Mouse (Mus musculus) CH12.LX (cell line): ENCODE data around the gene Siae. TPM values are rescaled to one million over a fixed set of nuclear protein-coding genes. Genes with fewer than 3 reads are reported as not detected.

ENCODE experiments used
- DNase-seq: peaks from one replicate; pipeline ENCODE4 v3.0.0-alpha.2; 2013; ENCODE audit errors: extremely low read depth
- H3K27ac ChIP-seq: 2 replicates; pipeline ENCODE4 v1.5.1; 2012; ENCODE audit warnings: low read depth, mild to moderate bottlenecking, control low read depth, moderate library complexity; ENCODE audit not compliant: insufficient read depth
- H3K27me3 ChIP-seq: replicated peaks from 2 replicates; pipeline ENCODE3; 2012; ENCODE audit warnings: inconsistent platforms
- H3K36me3 ChIP-seq, 2 experiments: replicated peaks in 1 of 2; 2 replicates each; pipeline versions ENCODE3 to v1.6.1; 2012; ENCODE audit warnings: inconsistent platforms in 1 of 2, low read length in 1 of 2, mild to moderate bottlenecking in 1 of 2, mixed read lengths in 1 of 2, moderate library complexity in 1 of 2; ENCODE audit not compliant: control insufficient read depth in 1 of 2, insufficient read depth in 1 of 2
- H3K4me1 ChIP-seq, 2 experiments: 2 replicates each; pipeline ENCODE4 v1.6.1; 2012; ENCODE audit warnings: inconsistent platforms in 1 of 2, moderate library complexity in 1 of 2; ENCODE audit not compliant: insufficient read depth in 2 of 2, control insufficient read depth in 1 of 2
- H3K4me2 ChIP-seq: 2 replicates; pipeline ENCODE4 v1.6.1; 2012; ENCODE audit warnings: low read depth, mild to moderate bottlenecking, control low read depth; ENCODE audit not compliant: poor library complexity, insufficient read depth, severe bottlenecking
- H3K4me3 ChIP-seq, 3 experiments: fragments of 150-350 bp in 1 of 3; sonication (generic) in 1 of 3; replicated peaks in 1 of 3; 2 replicates each; pipeline versions ENCODE3 to v1.5.1; 2011 to 2012; ENCODE audit warnings: low read depth in 2 of 3, low read length in 2 of 3, mild to moderate bottlenecking in 2 of 3, moderate library complexity in 2 of 3, control low read depth in 1 of 3, improper control_type of control experiment in 1 of 3, inconsistent platforms in 1 of 3, mixed read lengths in 1 of 3; ENCODE audit not compliant: poor library complexity in 1 of 3
- H3K79me2 ChIP-seq: replicated peaks from 2 replicates; pipeline ENCODE4 v1.6.1; 2012; ENCODE audit warnings: mild to moderate bottlenecking, moderate library complexity; ENCODE audit not compliant: control insufficient read depth, poor library complexity, insufficient read depth, severe bottlenecking; ENCODE audit errors: extremely low read depth
- H3K9ac ChIP-seq: 2 replicates; pipeline ENCODE4 v1.6.1; 2012; ENCODE audit warnings: low read depth, mild to moderate bottlenecking, control low read depth, moderate library complexity; ENCODE audit not compliant: insufficient read depth
- H3K9me3 ChIP-seq: replicated peaks from 2 replicates; pipeline ENCODE3; 2012; ENCODE audit warnings: low read length, inconsistent platforms, mixed read lengths
- CHD2 ChIP-seq: IDR thresholded peaks from 2 replicates; pipeline ENCODE4 v1.6.1; 2011; ENCODE audit warnings: low read length, improper control_type of control experiment
- CTCF ChIP-seq, 2 experiments: IDR thresholded peaks in 1 of 2; conservative IDR thresholded peaks in 1 of 2; 2 replicates each; pipeline ENCODE4 v1.5.1; 2011 to 2012; ENCODE audit warnings: low read depth in 2 of 2, low read length in 2 of 2, improper control_type of control experiment in 1 of 2, inconsistent platforms in 1 of 2, mild to moderate bottlenecking in 1 of 2, moderate library complexity in 1 of 2
- E2F4 ChIP-seq: IDR thresholded peaks from 2 replicates; pipeline ENCODE4 v1.6.1; 2011; ENCODE audit warnings: low read depth, low read length, improper control_type of control experiment; ENCODE audit not compliant: insufficient replicate concordance
- ETS1 ChIP-seq: conservative IDR thresholded peaks from 2 replicates; pipeline ENCODE4 v1.6.1; 2012; ENCODE audit warnings: low read depth, mild to moderate bottlenecking, inconsistent platforms, low read length, improper control_type of control experiment, moderate library complexity
- JUN ChIP-seq: IDR thresholded peaks from 2 replicates; pipeline ENCODE4 v1.6.1; 2011; ENCODE audit warnings: low read depth, mild to moderate bottlenecking, low read length, improper control_type of control experiment, moderate library complexity; ENCODE audit not compliant: insufficient read depth
- MAFK ChIP-seq: IDR thresholded peaks from 2 replicates; pipeline ENCODE4 v1.6.1; 2011; ENCODE audit warnings: low read length, improper control_type of control experiment; ENCODE audit not compliant: insufficient replicate concordance
- MEF2A ChIP-seq: IDR thresholded peaks from 2 replicates; pipeline ENCODE4 v1.6.1; 2014; ENCODE audit warnings: low read depth, mild to moderate bottlenecking, inconsistent platforms, low read length, improper control_type of control experiment, borderline replicate concordance
- NRF1 ChIP-seq: IDR thresholded peaks from 2 replicates; pipeline ENCODE4 v1.6.1; 2014; ENCODE audit warnings: low read depth, mild to moderate bottlenecking, inconsistent platforms, low read length, improper control_type of control experiment, moderate library complexity
- POLR2AphosphoS2 ChIP-seq: IDR thresholded peaks from 2 replicates; pipeline ENCODE4 v1.6.1; 2011; ENCODE audit warnings: low read depth, low read length, improper control_type of control experiment
- RAD21 ChIP-seq: IDR thresholded peaks from 2 replicates; pipeline ENCODE4 v1.6.1; 2011; ENCODE audit warnings: low read depth, mild to moderate bottlenecking, low read length, improper control_type of control experiment, moderate library complexity
- RCOR1 ChIP-seq: conservative IDR thresholded peaks from 2 replicates; pipeline ENCODE4 v1.6.1; 2012; ENCODE audit warnings: low read depth, mild to moderate bottlenecking, inconsistent platforms, low read length, improper control_type of control experiment
- SMC3 ChIP-seq: IDR thresholded peaks from 2 replicates; pipeline ENCODE4 v1.6.1; 2011; ENCODE audit warnings: low read depth, low read length, improper control_type of control experiment
- TCF12 ChIP-seq: IDR thresholded peaks from 2 replicates; pipeline ENCODE4 v1.6.1; 2014; ENCODE audit warnings: low read depth, mild to moderate bottlenecking, inconsistent platforms, low read length, improper control_type of control experiment
- UBTF ChIP-seq: IDR thresholded peaks from 2 replicates; pipeline ENCODE4 v1.6.1; 2012; ENCODE audit warnings: low read depth, mild to moderate bottlenecking, inconsistent platforms, low read length, improper control_type of control experiment, moderate library complexity
- USF1 ChIP-seq: IDR thresholded peaks from 2 replicates; pipeline ENCODE4 v1.6.1; 2014; ENCODE audit warnings: low read depth, mild to moderate bottlenecking, inconsistent platforms, low read length, improper control_type of control experiment
- USF2 ChIP-seq: conservative IDR thresholded peaks from 2 replicates; pipeline ENCODE4 v1.6.1; 2011; ENCODE audit warnings: low read depth, low read length, improper control_type of control experiment
- ZKSCAN1 ChIP-seq: IDR thresholded peaks from 2 replicates; pipeline ENCODE4 v1.6.1; 2012; ENCODE audit warnings: low read depth, inconsistent platforms, low read length, improper control_type of control experiment, borderline replicate concordance
- dilution Hi-C: fragments of 300-500 bp; cut with MboI; formaldehyde crosslinking; loops from 2 replicates; pipeline ENCODE4 v1.14.3; 2020; ENCODE audit warnings: low sequenced_read_pairs; ENCODE audit not compliant: extremely low pct_unique_long_range_greater_than_20kb, extremely low pct_ligation_motif_present
- in situ Hi-C: fragments of 300-500 bp; cut with MboI; formaldehyde crosslinking; loops from 3 replicates; pipeline ENCODE4 v1.14.3; 2019; ENCODE audit warnings: low sequenced_read_pairs, low pct_ligation_motif_present, low pct_unique_long_range_greater_than_20kb, mixed read lengths
- polyA plus RNA-seq: library from polyadenylated mRNA; unstranded; fragments of >175 nt; gene quantifications from 2 replicates; pipeline ENCODE4 v1.2.1, GENCODE M21; 2012; ENCODE audit warnings: low read depth; ENCODE audit not compliant: insufficient read length
- total RNA-seq, 2 experiments: library from RNA; depleted of rRNA; stranded (reverse); fragments of 300-350 nt in 1 of 2; fragments of >200 nt in 1 of 2; gene quantifications; 2 replicates each; pipeline ENCODE4 v1.2.3; 2012 to 2014

The Siae gene
- total and polyA plus RNA-seq, 3 experiments: 6.2 to 8.6 (median 7.9) TPM

GRCm38 (mm10) chr9:37636800-37637542 is 81.5 kb downstream of the Siae start:
- dilution Hi-C loops (no loop called here), in situ Hi-C loops (no loop called here)
- H3K36me3 ChIP-seq: peaks cover 0 to 16% of the 10 kb centered on the region in 2 experiments
- H3K4me1 ChIP-seq: peaks cover 0 to 37% of the 10 kb centered on the region in 2 experiments; a peak in 3 of 4 replicates
- H3K27me3 ChIP-seq: no peaks in the 10 kb centered on the region
- no peak for DNase-seq
- TF ChIP-seq JUN (no peak), RAD21 (no peak), CTCF (conservative IDR thresholded peaks at IDR 0.05 in 1 of 2, IDR thresholded peaks at IDR 0.05 in 1 of 2; ENCODE audit: low read depth in 2 of 2, low read length in 2 of 2) (no peak), ZKSCAN1 (no peak), TCF12 (no peak), MAFK (no peak), E2F4 (no peak), POLR2AphosphoS2 (no peak), USF2 (no peak)
- H3K27ac ChIP-seq: no peak overlapping the region
- H3K9me3 ChIP-seq: no peaks in the 10 kb centered on the region
- H3K4me2 ChIP-seq: no peak overlapping the region
- H3K79me2 ChIP-seq: no peaks in the 10 kb centered on the region
- no peak overlapping the region for H3K9ac ChIP-seq
- no peak overlapping the region for H3K4me3 ChIP-seq

- H3K4me2 ChIP-seq: no peak overlapping the region
- H3K36me3 ChIP-seq: peaks cover 0 to 17% of the 10 kb centered on the region in 2 experiments
- no peaks in the 10 kb centered on the region for H3K79me2 ChIP-seq
- dilution Hi-C loops (no loop called here), in situ Hi-C loops (no loop called here)
- no peak overlapping the region for H3K4me3 ChIP-seq
- H3K9me3 ChIP-seq: no peaks in the 10 kb centered on the region
- DNase-seq: no peak
- no peak overlapping the region for H3K9ac ChIP-seq
- H3K4me1 ChIP-seq: peaks cover 0 to 30% of the 10 kb centered on the region in 2 experiments; a peak in 3 of 4 replicates
- no peak for TF ChIP-seq TCF12
- no peak for TF ChIP-seq NRF1
- TF ChIP-seq ETS1: no peak
- no peak for TF ChIP-seq USF1
- no peak for TF ChIP-seq RCOR1
- TF ChIP-seq CHD2: no peak
- no peak for TF ChIP-seq E2F4
- TF ChIP-seq JUN: no peak
- TF ChIP-seq MEF2A: no peak
- no peak for TF ChIP-seq UBTF
- no peak for TF ChIP-seq SMC3
- no peaks in the 10 kb centered on the region for H3K27me3 ChIP-seq
- no peak overlapping the region for H3K27ac ChIP-seq
These were observed 83.2 kb downstream of the Siae start for GRCm38 (mm10) chr9:37638721-37639120.
